Mouse (Mus musculus): ENCODE data around the gene Akap9. TPM values are rescaled to one million over a fixed set of nuclear protein-coding genes. Genes with fewer than 3 reads are reported as not detected.
"Not testable (repeated sequence)": the region's sequence is repeated elsewhere in the genome, so short reads cannot be mapped to it uniquely, and the experiment has no call there.

The Akap9 gene
- total RNA-seq, 2 experiments from 2014 or later = 71.0 to 84.4 TPM

DNA sequence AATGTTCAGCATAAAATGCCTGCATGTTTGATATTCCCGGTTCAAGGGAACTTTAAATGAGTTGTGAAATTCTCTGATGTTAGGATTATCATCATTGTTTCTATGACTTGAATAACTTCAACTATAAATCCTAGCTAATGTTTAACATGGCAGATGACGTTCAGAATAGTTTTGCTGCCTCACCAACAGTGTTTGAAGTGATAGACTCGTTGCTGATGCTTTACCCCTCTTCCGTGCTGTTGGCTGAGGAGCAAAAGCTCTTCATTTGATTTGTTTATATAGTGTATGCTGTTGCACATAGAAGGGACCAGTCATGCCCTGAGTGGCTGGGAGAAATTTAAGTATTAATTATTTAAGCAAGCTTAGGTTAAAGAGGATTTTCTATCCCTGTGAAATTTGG is 96.9 kb downstream of the Akap9 start:
- DNase-seq (ENCODE audit: low spot score in 2 of 2) = no peak
- intact Hi-C loops (cut with DNase I) = no loop called here

DNA sequence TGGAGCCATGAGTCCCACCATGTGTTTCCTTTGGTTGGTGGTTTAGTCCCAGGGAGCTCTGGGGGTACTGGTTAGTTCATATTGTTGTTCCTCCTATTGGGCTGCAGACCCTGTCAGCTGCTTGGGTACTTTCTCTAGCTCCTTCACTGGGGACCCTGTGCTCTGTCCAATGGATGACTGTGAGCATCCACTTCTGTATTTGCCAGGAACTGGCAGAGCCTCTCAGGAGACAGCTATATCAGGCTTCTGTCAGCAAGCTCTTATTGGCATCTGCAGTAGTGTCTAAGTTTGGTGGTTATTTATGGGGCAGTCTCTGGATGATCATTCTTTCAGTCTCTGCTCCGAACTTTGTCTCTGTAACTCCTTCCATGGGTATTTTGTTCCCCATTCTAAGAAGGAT is 98.5 kb downstream of the Akap9 start:
- intact Hi-C loops (cut with DNase I); DNase-seq (ENCODE audit: low spot score in 2 of 2): not testable (repeated sequence)

DNA sequence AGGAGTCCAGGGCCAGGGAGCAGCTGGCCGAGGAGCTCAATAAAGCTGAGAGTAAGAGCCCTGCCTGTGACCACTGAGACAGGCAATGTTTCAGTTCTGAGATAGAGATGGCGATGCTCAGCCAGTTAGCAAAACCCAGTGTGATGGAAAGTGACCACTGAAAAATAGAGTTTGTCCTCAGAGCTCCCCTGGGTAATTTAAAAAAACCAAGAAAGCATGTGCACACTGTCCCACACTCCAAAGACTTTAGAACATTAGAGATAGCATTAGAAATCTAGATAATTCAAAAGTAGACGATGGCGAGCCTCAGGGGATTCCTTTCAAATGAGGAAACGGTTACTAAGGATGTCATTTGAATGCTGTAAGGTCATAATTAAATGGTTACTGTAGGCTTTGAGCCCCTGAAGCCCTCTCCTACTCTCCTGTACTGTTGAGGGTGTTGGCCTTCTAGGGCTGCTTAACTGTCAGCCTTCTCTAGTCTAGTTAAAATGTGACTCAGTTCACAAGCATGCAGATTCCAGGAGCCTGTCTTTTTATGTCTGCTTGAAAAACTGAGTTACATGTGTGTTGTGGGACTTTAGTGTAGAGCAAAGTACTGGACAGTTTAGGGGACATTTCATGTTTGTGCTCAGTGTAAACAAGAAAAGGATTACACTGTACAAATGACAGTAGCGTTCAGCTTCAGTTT is 100.8 kb downstream of the Akap9 start:
- no peak for DNase-seq (ENCODE audit: low spot score in 2 of 2)
- intact Hi-C loops (cut with DNase I) = no loop called here

DNA sequence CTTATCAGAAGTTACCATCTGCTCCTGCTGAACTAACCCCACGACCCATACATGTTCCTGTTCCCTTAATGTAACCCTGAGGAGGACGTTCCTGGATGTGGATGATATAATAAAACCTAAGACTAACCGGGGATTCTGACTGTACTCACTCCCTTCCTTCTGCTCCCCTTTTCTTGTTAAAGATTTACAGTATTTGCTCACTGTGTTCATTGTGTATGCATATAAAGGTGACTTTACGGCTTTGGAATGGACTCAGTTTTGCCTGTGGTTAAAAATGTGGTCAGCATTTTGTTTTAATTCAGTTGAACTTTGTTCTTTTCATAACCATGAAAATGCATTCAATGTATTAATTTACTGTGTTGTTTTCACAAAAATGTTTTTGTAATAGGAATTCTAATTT is 104.0 kb downstream of the Akap9 start:
- DNase-seq (ENCODE audit: low spot score in 2 of 2) = no peak
- intact Hi-C loops (cut with DNase I) = no loop called here

DNA sequence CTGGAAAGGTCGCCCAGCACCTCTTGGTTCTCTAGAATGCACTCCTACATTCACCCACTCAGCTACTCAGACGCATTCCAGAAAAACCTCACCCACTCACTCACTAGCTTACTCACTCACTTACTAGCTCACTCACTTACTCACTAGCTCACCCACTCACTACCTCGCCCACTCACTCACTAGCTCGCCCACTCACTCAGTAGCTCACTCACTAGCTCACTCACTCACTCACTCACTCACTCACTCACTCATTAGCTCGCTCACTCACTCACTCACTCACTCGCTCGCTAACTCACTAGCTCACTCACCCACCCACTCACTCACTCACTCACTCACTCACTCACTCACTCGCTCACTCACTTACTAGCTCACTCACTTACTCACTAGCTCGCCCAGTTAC is 108.8 kb downstream of the Akap9 start:
- intact Hi-C loops (cut with DNase I) = no loop called here
- DNase-seq (ENCODE audit: low spot score in 2 of 2) = no peak

DNA sequence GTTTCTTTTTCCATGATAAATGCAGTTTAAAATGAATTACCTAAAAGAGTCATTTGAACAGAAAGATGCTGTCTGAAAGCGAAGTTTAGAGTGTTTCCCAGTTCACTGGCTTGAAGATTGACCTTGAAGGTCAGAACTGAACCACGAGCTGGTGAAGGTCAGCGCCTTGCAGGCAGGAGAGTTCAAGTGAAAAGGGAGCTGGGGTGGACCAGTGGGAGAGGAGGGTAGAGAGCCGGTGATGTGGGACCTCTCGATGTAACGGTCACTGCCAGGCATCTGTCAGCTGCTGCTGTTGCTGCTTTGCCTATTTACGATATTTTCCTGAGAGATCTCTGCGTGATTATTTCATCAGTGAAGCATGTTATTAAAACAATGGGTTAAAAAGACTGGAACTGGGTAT is 111.5 kb downstream of the Akap9 start:
- intact Hi-C loops (cut with DNase I) = no loop called here
- DNase-seq (ENCODE audit: low spot score in 2 of 2) = no peak

DNA sequence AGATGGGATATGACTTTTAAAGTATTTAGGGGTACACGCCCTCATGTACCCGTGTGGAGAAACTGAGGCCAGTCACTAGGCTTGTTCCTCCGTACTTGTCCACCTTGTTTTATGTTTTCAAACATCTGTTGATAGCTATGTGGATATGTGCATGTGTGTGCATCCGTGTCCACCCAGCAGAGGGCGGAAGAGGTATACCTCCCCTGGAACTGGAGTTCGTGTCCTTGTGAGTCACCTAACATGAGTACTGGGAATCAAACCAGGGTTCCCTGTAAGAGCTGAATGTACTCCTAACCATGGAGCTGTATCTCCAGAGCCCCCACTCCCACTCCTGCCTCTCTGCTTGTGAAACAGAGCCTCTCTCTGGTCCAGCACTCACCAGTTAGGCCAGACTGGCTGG is 112.5 kb downstream of the Akap9 start:
- intact Hi-C loops (cut with DNase I) = no loop called here
- DNase-seq (ENCODE audit: low spot score in 2 of 2) = no peak

DNA sequence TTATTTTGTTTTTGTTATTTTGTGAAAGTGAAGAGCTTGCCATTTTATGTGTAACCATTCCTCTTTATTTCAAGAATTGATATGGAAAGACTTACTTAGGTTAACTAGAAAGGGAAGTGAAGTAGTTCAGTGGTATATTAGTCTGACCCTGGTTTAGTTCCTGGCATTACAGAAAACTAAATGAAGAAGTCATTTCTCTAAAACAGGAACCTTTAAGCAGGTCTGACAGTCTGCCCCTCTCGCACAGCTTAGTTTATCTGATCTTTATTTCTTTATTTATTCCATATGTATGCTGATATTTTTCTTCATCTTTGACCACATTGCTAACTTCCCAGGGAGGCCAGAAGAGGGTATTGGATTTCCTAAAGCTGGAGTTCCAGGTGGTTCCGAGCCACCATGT is 113.1 kb downstream of the Akap9 start:
- no peak for DNase-seq (ENCODE audit: low spot score in 2 of 2)
- intact Hi-C loops (cut with DNase I) = no loop called here

DNA sequence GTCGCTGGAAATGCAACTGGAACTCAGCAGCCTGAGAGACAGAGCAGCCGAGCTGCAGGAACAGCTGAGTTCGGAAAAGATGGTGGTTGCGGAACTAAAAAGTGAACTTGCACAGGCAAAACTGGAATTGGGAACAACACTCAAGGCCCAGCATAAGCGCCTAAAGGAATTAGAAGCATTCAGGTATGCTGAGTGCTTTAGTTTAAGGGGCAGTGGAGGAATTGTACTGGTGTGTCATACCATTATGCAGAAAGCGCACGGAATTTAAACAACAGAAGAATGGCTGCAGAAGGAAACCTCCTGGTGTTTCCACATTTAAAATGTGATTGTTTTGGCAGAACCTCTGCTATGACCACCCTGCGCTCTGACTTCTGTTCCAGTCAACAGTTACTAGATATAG is 132.5 kb downstream of the Akap9 start:
- DNase-seq (ENCODE audit: low spot score in 2 of 2) = no peak
- intact Hi-C loops (cut with DNase I) = no loop called here

DNA sequence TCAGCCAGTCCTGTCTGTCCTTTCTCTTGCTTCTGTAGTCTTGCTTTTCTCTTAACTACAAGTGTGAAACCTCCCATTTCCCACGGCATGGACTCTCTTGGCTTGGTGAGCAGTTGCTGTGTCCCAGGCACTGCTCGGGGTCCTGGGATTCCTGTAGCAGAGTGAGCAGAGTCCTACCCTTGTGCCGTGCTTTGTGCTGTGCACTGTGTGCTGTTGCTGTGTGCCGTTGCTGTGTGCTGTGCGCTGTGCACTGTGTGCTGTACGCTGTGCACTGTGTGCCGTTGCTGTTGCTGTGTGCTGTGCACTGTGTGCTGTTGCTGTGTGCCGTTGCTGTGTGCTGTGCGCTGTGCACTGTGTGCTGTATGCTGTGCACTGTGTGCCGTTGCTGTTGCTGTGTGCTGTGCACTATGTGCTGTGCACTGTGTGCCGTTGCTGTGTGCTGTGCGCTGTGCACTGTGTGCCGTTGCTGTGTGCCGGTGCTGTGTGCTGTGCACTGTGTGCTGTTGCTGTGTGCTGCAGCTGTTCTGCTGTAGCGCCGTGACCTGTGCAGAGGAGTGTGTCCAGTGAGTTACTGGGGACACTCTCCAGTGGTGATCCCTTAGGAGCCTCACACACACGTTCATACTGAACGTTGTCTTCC is 138.7 kb downstream of the Akap9 start:
- intact Hi-C loops (cut with DNase I) = no loop called here

DNA sequence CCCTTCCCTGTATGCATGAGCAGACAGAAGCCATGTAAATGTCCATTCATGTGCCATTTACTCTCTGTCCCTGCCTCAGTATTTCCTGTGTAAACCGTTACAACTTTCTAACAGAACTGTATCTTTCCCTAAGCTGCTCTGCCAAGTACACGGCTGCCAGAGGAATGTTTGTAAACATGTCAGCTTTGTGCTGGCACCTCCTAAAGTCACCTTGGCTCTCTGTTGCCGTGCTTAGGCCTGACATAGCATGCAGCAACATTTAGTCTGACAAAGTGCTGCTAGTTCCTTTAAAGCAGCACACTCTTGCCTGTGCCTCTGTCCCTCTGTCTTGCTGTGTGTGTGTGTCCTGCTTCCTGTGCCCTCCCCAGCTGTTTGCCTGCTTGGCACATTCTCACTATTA is 139.3 kb downstream of the Akap9 start:
- no peak for DNase-seq (ENCODE audit: low spot score in 2 of 2)
- intact Hi-C loops (cut with DNase I) = no loop called here

More for the DNA sequence above, 138.7 kb downstream of the Akap9 start:
- no peak for DNase-seq (ENCODE audit: low spot score in 2 of 2)

DNA sequence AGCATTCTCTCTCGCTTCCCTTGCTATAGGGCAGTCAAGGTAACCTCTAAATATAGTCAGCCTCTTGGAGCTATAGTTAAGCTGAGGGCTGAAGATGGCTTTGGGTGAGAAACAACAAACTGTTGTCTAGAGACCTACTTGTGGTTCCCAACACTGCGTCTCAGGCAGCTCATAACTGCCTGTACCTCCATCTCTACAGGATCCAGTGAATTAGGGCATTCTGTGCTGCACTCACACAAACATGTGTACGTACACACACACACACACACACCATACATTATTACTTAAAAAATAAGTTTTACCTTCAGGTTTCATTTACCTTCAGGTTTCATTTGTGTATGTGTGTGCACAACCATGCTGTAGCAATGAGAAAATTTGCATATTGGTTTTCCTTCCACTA is 151.2 kb downstream of the Akap9 start:
- DNase-seq (ENCODE audit: low spot score in 2 of 2) = no peak
- intact Hi-C loops (cut with DNase I) = no loop called here

DNA sequence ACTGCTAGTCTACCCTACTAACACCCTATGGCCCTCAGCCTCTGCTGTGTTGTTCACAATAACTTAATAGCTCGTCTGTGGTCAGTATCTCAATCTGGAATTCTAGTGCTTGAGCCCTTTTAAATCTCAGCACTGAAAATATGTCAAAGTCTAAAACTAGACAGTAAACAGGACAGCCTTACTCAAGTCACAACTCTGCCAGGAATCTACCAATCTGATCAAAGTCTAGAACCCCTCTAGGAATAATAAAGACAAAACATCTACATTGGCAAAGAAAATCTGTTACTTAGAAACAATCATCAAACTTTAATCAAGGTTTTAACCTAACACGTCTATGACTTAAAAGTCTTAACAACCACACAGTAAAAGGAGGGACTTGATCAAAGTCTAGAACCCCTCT is 153.0 kb downstream of the Akap9 start:
- intact Hi-C loops (cut with DNase I) = no loop called here
- DNase-seq (ENCODE audit: low spot score in 2 of 2) = no peak

DNA sequence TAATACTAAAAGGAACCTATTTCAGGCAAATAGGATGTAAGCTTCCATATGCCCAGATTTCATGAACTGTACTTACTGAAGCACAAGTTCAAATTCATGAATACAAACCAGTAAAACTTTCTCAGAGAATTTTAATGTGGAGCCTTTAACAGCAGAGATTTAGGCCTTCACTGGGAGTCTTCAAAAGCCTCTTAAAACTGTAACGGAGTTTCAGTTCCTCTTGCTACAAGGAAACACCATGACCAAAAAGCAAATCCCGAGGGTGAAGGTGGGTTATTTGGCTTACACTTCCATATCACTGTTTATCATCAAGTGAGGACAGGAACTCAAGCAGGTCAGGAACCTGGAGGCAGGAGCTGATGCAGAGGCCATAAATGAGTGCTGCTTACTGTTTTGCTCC is 153.7 kb downstream of the Akap9 start:
- intact Hi-C loops (cut with DNase I) = no loop called here
- no peak for DNase-seq (ENCODE audit: low spot score in 2 of 2)

DNA sequence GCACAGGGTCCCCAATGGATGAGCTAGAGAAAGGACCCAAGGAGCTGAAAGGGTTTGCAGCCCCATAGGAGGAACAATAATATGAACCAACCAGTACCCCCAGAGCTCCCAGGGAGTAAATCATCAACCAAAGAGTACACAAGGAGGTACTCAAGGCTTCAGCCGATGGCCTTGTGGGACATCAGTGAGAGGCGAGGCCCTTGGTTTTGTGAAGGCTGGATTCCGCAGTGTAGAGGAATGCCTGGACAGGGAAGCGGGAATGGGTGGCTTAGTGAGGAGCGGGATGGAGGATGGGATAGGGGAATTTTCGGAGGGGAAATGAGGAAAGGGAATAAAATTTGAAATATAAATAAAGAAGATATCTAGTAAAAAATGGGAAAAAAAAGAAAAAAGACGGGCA is 157.1 kb downstream of the Akap9 start:
- intact Hi-C loops (cut with DNase I) = no loop called here
- no peak for DNase-seq (ENCODE audit: low spot score in 2 of 2)

DNA sequence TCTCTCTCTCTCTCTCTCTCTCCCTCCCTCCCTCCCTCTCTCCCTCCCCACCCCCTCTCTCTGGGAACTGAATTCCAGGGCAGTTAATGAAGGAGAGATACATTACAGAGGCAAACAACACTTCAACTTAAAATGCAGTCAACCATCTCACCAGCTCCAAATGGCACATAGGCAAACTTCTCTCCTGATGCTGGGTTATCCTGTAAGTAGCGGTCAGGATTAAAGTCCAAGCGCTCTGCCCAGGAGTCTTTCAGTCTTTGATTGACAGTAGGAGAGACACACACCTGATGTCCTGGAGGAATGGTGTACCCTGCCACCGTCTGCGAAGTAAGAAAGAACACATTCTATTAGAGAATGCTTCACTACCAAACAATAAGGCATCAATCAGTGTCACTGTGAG is 158.5 kb downstream of the Akap9 start:
- no peak for DNase-seq (ENCODE audit: low spot score in 2 of 2)

DNA sequence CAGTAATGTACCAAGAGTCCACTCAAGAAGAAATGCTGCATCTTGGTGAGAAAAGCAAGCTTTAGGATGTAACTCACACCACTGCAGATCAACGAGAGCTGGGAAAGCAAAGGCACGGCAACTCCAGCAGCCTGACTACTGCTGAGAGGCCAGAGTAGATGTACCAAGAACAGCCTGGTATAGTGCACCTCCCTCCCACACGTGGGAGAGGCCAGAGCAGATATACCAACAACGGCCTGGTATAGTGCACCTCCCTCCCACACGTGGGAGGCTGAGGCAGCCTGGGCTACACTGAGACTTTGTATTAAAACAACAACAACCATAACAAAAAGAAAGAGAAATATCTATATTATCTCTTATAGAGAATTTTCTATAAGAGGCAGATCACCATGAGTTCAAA is 160.3 kb downstream of the Akap9 start:
- DNase-seq (ENCODE audit: low spot score in 2 of 2) = no peak
- intact Hi-C loops (cut with DNase I) = no loop called here

More for the DNA sequence above, 158.5 kb downstream of the Akap9 start:
- intact Hi-C loops (cut with DNase I) = no loop called here

DNA sequence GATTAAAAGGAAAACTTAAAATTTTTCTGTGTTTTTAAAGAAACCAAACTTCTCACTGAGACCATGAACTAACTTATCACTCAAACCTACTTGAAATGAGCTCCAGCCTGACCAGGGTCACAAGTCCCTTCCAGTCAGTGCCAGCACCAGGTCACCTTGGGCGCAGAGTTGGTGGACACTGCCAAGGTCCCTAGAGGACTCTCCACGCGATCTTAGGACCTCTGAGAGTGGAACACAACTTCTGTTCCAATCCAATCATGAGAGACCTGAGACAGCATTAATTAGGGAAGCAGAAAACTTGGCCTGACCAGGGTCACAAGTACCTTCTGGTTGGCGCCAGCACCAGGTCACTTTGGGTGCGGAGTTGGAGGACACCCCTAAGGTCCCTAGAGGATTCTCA is 166.6 kb downstream of the Akap9 start:
- DNase-seq (ENCODE audit: low spot score in 2 of 2) = no peak
- intact Hi-C loops (cut with DNase I) = no loop called here

DNA sequence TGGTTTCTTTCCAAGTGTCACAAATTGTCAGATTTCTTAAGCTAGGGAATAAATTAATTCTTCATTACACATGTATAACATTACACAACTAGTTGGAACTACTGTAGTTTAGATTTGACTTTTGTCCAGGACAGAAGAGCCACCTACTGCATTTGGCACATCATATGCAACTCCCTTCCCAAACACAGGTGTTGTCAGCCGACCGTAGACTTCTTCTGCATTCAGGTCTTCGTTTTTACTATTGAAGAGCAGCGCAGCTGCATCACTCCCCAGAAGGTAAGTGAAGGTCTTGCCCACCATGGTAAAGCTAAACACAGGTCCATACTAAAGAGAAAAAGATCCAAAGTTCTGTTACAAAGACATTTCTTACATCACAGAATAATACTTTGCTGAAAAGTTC is 173.2 kb downstream of the Akap9 start:
- no peak for DNase-seq (ENCODE audit: low spot score in 2 of 2)
- intact Hi-C loops (cut with DNase I) = loop anchor here (10.0 kb wide), 2 partner anchors 94 to 814 kb away; partner anchors contain the start of gene Mterf1b

DNA sequence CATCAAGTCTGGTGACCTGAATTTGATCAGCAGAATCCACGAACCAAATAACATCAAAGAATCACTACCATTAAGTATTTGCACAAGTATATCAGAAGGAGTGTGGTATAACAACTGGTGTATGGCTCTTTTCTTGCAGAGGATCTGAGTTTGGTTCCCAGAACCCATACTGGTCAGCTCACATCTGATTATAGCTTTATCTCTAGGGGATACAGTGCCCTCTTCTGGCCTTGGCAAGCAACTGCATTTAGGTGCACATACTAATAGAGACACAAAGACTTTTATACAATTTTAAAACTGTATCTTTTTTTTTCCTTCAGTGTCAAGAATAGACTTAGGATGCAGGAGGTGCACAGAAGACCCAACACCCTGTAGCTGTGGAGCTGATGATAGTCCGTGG is 173.9 kb downstream of the Akap9 start:
- intact Hi-C loops (cut with DNase I) = loop anchor here (10.0 kb wide), 2 partner anchors 93 to 813 kb away; partner anchors contain the start of gene Mterf1b
- no peak for DNase-seq (ENCODE audit: low spot score in 2 of 2)

DNA sequence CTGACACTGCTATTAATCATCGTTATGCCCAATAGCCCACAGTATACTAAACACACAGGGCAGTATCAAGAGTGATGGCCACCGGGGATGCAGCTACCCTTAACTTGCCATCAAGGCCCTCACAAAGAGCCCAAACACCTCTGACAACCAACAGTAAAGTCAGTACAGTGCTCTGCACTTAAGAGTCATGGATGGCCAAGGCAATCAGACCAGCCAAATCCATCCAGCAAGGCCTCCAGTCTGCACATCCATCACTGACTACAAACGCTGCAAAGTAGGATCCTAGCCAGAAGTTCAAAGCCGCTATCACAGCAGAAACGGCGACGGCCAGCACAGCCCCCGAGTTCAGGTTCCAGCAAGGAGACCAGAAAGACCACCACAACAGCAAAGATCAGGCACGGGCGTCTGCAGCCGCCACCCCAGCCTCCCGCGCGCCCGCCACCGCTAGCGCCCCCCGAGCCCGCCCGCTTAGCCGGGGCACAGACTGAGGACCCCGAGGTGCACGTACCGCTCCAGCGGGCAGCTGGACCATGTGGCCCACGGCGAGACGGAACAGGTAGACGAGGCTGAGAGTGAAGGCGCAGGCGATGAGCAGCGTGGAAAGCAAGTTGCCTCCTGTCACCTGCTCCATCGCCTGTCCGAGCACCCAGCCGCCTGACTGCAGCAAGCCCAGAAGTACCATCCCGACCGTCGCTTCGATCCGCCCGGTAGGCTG is 175.9 kb downstream of the Akap9 start:
- intact Hi-C loops (cut with DNase I) = loop anchor here (10.0 kb wide), 2 partner anchors 91 to 811 kb away; partner anchors contain the start of gene Mterf1b
- DNase-seq (ENCODE audit: low spot score in 2 of 2) = peak in 1 of 2 experiments; percentile 18

All from left cerebral cortex, postnatal 14 days (tissue).